Mouse (Mus musculus) kidney, postnatal 36 days (tissue): ENCODE measurements at regions not wholly inside any gene's neighbourhood (a gene's known extent, or its start where the extent isn't known, plus 50 kb on each side); places are given as distances from the start of the nearest gene placed in this dataset.

Source experiments
- DNase-seq, 2 experiments: peaks; one replicate each; pipeline ENCODE4 v3.0.0; 2021 to 2022; ENCODE audit warnings: mixed read lengths in 2 of 2

DNA sequence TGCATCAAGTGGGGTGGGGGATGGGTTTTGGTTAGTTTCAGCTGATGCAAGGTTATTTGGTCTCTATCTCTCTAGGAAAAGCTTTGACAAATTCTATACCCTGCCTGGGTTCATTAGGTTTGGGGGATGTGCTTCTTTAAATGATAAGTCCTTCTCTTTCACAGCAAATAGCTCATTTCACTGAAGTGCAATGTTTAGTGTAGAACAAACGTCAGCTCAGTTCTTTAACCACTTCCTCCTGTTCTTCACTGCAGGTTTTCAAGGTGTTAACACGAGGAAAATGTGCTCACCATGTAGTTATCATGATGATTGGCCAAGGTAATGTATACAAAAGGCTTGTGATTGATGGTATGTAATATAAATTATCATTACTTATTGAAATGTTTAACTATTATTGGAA lies 659.5 kb upstream of the A1bg start:
- DNase-seq, result no peak

DNA sequence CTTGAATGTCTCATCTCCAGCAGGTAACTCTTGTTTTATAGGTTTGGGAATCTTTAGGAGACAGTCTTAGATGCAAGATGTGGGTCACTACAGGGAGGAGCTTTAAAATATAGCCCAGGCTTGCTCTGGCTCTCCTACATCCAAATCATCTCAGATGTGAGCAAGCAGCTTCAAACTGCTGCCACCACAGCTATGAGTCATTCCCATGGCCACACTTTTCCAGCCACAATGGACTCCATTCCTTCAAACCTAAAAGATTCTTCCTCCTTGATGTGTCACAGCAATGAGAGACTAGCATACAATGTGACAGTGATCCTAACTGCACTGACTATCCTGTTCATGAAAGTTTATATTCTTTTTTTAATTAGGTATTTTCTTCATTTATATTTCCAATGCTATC lies 640.5 kb upstream of the A1bg start:
- DNase-seq, result no peak

DNA sequence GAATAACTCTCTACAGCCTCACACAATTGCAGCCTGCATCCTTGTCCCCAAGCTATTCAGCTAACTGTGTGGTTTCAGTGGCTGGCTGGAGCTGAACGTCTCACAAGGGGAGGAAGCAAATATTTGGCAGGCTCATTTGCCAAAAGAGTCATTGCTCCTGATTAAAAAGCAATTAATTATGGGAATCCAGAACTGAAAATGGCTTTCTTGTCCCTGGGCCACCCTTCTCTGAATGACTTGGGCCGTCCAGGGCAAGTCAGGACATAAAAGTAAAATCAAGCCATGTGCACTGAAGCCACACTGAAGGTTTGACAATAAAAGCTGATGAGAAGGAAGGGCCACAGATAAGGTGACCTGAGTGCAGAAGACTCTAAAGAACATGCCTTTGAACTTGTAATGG lies 639.4 kb upstream of the A1bg start:
- DNase-seq, result peak; percentile 10 to 22

DNA sequence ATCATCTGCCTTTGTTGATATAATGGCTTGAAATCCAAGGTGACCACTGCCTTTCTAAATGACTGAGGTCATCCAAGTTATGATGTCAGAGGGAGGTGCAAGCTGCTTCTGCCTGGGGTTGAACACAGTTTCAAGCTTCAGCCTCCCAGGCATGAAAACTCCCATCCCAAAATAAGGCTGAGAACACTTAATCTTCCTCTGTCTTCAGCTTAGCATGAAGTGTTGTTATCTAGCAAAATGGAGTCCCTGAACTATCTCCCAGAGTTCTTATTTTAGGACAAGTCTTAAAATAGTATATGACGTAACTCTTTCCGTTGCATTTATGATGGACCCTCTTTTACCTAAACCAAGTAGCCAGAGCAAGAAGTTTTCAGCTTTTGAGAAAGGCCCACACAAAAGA lies 631.1 kb upstream of the A1bg start:
- DNase-seq, result no peak

DNA sequence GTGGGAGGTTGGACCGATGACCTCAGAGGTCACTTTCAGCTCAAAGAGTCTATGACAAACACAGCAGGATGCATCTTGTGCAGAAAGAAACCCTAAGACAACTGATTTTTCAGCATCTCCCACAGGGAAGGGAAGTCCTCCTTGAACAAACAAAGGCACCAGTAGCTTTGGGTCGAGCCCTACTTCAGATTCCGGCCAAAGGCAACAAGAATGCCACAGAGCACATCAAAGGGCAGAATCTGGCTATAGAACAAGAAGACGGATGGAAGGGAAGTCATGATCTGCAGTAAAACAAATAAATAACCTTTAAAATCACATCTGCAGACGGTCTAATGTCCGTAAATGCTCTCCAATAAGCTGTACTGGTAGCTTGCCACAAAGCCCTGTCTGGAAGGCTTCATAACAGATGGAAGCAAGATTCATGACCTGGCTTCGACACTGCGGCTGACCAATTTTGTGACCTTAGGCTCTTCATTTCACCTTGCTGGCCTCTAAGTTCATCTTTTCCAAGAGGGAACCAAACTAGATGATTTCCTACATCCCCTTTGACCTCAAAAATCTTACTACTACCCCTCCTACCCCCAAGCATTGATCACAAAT lies 630.4 kb upstream of the A1bg start:
- DNase-seq, result peak; percentile 16 to 35

DNA sequence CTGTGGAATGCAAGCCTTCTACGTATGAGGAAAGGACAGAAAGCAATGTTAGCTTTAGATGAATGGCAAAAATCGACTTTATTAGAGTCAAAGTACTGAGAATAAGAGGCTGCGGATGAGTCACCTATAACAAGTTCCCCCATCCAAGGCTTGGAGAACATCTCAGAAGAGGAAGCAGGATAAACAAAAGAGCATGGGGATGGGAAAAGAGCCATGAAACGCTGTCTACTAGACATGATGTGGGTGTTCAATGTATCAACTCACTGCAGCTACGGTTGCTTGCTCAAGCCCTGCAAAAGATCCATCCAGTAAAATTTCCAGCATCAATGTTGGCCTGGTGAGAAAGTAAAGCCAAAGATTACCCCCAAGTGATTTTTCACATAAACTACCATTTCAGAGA lies 628.4 kb upstream of the A1bg start:
- no peak for DNase-seq

DNA sequence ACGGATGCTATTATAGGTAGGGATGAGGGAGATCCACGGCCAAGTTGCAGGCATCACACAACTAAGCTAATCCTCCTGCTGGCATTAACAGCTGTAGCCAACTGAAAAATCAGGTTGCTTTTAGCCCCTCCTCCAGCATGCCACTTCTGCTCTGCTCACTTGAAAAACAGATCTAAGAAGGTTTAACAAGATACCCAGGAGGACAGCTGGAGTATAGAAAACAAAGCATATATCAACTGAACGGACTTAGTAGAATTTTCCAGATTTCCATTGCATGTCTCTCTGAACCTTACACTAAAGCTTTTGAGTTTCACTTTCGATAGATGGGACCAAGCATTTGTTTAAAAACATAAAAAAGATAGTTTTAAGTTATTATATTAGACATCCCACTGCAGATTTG lies 625.6 kb upstream of the A1bg start:
- DNase-seq, result no peak

DNA sequence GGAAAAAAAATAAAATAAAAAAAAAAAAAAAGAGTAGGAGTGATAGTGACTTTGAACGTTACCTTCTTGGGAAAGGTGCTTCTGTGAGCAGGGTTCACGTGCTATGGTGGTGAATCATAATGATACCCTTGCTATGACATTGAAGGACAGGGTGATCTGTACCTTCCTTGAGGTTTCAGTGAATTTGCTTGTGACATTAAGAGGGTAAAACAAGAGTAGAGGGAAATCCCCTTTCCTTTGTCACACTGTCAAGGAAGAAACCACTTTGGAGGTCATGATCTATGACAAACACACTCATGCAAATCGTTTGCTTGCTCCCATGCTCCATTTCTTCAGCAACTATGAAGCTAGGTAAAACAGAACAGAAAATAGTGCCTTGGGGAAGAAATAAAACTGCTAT lies 623.8 kb upstream of the A1bg start:
- no peak for DNase-seq

DNA sequence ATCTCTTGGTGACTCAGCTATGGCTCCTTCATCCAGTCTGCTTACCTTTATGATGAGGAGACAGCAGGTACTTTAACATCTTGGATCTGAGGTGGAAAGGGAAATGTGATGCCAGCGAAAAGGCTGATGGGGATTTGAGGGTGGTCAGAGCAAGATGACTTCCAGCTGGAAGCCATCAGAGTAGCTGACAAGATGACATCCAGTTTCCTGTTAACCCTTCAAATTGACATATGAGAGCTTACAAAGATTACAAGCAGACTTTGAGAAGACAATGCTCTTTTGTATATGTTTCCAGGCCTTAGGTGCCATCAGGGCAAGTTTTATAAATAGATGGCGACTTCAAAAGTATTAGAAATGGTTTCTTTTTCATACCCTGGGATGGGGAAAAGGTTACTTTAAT lies 621.3 kb upstream of the A1bg start:
- DNase-seq, result no peak

DNA sequence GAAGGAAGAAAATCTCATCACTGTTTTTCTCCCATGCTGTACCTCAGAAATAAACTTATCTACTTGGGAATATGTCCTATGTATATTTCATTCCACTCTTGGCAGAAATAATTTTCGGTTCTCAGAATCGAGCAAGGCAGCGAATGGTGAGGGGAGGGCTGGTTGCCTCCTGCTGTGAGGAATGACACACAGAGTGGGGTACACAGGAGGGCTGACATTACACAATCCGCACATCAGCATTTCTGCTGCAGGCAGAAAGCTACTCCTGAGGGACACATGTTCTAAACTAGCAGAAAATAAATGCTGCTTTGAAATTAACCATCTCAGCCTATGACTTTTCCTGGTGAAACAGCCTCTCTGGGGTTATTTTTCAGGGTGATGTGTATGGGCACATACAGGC lies 618.8 kb upstream of the A1bg start:
- DNase-seq, result no peak

DNA sequence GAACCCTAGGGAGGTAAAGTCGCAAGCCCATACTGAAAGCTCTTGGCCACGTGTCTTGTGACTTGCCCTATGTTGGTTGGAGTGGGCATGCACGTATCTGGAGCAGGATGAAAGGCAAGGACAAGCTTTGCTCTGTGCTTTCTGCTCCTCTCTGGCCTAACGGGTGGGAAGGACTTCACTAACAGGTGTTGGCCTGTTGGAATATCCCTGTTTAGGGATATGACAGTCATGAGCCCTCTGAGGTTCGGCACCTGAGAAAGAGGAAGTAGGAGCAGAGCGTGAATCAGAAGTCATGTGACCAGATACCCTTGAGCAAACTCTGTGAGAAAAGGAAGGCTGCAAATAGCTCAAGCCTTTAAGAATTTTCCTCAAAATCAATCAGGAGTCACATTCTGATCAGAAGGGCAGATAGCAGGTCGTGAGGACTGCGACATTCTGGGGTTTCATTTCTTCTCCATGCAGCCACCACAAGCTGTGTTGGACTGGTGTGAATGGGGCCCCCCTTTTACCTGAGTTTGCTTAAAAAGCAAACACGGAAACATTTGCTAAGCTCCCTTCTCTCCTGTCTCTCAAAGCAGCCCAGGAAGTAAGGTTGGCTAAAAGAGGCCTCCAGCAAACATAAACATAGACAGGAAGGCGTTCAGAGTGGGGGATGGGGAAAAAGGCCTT lies 618.1 kb upstream of the A1bg start:
- no peak for DNase-seq

DNA sequence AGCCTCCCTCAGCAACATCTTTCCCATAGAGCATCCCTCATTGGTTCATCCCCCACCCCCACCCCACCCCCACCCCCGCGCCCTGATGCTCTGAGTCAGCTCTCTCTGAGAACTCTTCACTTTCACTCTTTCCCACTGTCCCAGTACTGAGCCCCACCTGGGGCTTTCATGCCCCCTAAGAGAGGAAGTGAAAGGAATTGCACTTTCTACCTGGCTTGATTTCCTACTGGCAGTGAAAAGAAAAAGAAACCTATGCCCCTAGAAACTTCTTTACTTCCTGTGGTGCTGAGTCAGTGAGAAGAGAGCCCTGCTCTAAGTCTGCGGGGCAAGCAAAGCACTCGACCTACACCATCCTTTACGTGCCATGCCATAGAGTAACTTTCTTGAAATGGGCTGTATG lies 616.1 kb upstream of the A1bg start:
- no peak for DNase-seq

DNA sequence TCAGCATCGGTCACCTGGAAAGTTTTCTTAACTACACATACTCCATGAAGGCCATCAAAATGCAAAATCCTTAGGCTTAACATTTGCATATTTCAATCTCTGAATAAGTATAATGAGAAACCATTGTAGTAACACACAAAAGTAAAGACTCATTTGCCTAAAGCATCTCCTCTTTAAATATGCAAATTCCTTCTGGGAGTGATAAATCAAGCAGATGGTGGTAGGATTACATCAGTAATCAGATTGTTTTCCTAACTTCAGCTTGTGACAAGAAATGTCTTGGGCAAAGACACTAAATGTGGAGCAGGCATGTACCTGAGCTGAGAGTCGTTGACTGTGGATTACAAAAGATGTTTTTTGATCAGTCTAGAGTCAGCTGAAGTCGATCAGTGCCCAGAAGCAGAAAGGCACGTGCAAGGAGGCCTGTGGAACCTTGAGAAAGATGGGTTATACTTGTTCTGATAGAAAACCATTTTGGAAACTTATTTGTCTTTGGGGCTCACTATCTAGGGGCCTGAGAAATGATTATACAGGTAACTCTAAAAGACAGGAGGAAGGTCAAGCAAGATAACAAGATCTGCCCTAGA lies 615.5 kb upstream of the A1bg start:
- no peak for DNase-seq

DNA sequence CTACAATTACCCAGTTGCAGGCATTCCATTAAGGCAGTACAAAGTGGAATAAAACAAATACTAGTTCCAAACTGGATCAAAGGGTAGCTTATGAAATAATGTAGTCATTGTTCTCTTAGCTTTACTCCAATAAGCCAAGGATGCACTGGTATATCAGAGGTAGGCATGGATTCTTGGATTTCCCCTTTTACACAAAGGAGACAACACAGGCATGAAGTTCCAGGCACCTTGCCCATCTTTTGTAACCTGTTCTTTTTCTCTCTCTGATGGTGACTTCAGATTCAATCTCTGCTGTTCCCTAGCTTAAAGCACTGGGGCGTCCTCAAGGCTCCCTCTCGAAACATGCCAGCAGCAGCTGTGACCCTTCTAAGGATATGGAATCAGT lies 613.5 kb upstream of the A1bg start:
- DNase-seq, result no peak

DNA sequence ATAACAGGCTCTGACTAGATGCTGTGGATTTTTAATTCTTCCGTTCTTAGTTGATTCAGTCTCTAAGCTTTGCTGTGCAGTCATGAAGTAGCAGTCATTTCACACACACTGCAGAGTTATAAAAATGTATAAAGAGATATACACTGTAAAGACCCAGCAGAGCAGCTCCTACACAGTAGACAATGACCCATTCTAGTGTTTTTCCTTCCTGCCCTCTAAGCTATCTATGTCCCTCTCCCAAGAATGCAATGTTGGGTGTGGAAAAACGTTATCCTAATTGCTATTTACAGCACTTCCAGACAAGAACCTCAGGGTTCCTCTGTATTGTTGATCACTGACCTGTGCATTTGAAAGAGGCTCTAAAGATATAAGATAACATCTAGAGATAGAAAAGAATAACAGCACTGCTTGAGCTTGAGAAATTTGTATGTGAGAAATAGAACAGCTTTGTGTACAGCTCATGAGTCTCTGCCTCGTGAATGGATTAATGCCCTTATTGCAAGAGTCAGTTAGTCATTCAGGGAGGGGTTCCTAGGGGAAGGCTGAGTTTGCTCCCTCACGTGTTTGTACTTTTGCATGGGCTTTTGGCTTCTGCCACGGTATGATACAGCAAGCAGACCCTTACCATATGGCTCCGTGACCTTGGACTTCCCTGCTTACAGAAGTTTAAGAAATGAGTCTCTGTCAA lies 613.0 kb upstream of the A1bg start:
- no peak for DNase-seq

DNA sequence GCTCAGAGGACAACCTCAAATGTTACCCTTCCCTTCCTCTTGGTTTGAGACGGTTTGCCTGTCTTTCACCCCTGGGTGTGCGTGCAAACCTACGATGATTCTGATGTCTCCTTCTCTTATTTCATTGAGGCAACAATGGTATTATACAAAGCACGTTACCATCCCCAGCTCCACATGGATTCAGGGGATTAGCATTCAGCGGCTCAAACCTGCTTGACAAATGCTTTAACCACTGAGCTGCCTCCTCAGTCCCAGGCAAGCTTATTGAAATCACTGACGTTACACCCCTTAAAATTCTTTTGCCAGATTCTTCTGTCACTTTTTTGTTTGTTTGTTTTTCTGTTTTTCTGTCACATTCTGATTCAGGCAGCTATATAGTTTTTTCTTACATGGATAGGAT lies 612.4 kb upstream of the A1bg start:
- no peak for DNase-seq

DNA sequence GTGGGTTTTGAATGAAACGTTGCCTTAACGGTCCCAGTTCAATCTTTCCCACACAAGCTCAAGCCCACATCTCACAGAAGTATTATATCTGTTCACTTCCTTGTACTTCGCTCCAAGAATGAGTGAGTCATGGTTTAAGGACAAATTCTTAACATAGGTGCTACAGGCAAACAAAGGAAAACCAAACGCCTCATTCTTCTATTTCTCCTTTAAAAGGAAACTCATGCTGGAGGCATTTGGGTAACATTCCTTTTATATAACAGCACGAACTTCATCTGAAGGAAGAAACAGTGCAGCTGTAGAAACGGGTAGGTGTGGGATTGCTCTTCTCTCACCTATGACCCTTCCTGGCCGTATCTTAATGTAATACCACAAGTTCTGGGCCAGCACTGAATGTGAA lies 610.0 kb upstream of the A1bg start:
- no peak for DNase-seq

DNA sequence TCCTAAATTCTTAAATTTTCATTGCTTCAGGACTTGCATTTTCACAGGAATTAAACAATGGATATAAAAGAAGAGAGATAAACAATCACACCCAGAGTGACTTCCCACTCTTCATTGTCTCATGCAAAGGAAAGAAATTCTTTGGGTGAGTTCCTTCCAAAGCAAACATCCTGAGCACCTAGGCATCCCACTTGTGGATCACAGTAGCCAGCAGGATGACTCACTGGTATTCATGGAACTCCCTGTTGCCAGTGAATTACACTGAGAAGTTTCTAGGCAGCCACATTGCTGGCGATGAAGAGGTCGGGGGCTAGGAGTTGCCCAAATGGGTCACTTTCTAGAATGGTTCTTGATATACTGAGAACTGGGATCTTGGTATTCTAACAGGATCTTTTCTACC lies 609.2 kb upstream of the A1bg start:
- DNase-seq, result no peak

DNA sequence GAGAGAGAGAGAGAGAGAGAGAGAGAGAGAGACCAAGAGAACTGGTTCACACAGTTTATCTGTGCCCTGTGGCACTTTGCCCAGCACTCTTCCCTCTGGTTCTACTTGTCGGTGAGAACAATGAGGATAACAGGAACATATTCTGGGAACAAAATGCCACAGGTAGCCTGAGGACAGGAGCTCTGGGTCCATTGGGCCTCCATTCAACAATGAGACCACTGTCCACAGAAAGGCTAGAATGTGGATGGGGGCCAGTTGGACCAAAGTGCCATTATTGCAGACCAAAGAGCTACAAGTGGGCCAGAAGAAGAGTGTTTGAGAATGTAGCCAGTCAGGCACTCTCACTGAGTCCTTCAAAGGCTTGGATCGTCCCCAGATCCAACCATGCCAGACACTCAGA lies 600.2 kb upstream of the A1bg start:
- DNase-seq, result no peak

DNA sequence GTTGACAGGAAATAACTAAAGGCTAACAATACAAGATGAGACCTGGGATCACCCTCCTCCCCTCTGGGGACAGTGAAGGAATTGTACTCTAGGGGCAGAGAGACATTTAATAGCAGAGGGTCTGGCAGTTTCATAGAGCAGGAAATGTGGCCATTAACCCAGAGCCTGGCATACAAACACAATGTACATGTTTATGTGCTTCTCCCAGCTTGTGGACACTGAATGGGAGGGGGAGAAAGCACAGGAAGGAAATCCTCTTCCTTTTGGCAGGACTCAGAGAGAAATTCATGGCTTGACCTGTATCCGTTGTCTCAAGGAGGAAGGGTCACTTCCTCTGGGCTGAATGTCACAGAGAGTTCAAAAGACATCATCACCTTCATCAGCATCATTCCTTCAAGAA lies 594.5 kb upstream of the A1bg start:
- DNase-seq, result peak; percentile 6 to 31

DNA sequence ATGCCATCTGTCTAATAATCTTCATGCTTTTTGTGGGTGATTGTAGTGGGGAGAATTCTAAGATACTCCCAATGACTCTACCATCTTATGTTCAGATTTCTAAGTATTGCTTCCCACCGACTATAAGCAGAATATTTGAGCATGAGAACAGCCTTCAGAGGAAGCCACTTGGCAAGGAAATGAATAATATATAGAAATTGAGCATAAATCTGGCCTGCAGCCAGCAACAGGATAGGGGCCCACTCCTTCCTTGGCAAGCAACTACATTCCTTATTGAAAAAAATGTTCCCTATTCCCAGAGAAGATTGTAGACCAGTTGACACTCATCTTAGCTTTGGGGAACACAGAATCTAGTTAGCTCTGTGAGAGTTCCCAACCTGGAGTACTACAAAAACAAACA lies 591.5 kb upstream of the A1bg start:
- DNase-seq, result no peak

DNA sequence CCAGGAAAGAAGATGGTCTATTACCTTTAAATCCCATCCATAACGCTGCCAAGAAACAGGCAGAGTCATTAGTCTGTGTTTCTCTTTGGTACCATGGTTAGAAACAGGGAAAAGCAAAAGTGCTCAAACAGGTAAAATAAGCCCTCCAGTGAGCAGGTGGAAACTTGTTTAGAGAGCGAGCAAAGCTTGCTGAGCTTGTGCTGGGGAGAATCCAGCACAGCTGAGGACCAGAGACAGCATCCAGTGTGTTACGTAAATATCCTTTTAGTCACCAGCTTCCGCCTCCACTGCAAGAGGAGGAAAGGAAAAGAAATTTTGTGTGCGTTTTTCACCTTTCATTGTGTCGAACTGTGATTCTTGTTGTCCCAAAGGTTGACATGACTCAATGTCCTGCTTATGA lies 586.0 kb upstream of the A1bg start:
- no peak for DNase-seq

DNA sequence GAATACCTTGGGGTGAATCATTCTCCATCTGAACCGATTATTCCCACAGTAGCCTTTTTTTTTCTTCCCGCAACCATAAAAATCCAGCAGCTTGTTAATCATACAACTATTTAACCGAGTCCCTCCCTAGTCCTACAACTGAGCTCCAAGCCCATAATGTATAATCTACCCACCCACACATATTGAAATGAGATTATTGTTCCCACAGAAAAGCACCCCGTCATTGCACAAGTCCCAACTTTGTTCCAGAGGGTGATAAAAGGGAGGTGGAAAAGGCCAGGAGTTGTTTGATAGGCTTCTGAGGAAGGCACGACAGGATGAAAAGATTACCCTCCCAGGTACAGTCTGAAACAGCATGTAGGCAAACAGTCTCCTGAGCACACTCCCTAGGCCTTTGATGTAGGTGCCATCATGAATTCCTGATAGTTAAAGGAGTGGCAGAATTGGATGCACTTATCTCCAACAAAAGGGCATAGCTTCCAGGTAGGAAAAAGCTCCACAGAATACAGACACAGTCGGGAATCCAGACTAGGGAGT lies 583.6 kb upstream of the A1bg start:
- no peak for DNase-seq

DNA sequence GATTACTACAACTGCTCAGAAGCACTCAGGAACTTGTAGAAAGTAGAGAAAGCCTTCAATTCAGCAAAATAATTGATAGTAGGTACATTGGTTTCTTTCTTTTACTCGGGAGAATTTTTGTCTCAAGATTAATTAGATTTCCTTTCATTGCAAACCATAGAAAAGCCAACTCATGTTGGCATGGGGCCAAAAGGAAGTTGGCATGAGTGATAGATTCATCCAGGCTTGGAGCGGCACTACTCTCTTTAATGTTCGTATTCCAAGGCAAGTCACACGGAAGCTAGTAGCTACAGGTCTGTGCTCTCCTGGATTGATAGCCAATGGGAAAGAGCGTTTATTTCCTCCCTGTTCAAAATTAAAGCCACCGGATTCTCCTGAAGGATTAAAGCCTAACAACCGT lies 580.6 kb upstream of the A1bg start:
- peak in 1 of 2 experiments; percentile 14 for DNase-seq
